Mouse (Mus musculus) bone marrow, adult 2 months (tissue): Measurements from ENCODE around the gene Bicral.

Experiments
- CTCF ChIP-seq: fragments of 200-500 bp; IDR thresholded peaks from 2 replicates; pipeline ENCODE4 v1.5.1; 2011; ENCODE audit warnings: low read length, control low read depth; ENCODE audit not compliant: control insufficient read depth, insufficient read depth
- POLR2A ChIP-seq: fragments of 200-500 bp; IDR thresholded peaks from 2 replicates; pipeline ENCODE4 v1.6.1; 2011; ENCODE audit warnings: low read depth, mild to moderate bottlenecking, control low read depth, low read length, borderline replicate concordance; ENCODE audit not compliant: control insufficient read depth

DNA sequence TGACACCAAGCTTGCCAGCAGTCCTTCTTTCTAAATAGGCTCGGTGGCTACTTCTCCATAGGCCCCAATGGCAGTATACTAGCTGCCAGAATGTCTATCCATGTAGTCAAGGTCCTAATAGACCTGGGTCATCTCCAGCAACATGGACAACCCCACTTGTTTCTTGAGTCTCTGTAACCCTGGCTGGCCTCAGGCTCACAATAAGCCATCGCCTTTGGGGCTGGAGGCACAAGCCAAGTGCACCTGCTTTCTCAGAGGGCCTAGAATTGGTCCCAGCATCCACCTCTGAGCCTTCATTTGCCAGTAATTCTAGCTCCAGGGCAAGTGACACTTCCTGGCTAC, 84.2 kb downstream of the Bicral start:
- TF ChIP-seq POLR2A (no peak), CTCF (no peak)
